Mouse (Mus musculus) heart, adult 11 months (tissue): ENCODE results near the gene Tmem140.

Experiments
- DNase-seq: peaks from one replicate; pipeline ENCODE4 v3.0.0; 2022

The Tmem140 gene

DNA sequence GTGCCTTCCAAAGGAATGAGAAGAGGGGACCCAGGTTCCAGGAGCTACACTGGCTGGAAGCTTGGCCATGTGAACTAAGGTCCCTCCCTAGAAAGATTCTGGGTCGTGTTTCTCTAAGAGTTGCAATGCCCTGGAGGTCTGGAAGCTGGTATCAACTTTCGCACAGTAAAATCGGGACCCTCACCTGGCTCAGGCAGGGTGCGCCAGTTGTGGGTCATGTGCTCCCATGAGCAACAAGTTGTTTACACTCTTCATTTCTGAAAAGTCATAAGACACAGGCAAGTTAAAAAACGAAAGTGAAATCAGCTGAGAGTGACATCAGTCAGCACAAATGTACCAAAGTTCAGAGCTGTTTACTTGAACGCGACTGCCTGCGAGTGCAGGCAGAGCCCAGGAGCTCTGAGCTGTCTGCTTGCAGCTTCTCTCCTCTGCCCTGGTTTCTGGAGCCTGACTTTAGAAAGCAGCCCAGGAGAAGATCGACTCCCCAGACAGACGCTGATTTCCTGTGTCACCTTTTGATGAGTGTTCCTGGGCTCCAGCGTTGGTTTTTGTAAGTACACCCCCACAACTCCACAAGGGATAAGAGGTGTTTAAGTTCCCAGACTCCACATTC is at the start of gene Tmem140:
TSS of gene Tmem140 (plus strand) at position 356 of the 613 bp plus-strand sequence.
- DNase-seq: peak; percentile 98

DNA sequence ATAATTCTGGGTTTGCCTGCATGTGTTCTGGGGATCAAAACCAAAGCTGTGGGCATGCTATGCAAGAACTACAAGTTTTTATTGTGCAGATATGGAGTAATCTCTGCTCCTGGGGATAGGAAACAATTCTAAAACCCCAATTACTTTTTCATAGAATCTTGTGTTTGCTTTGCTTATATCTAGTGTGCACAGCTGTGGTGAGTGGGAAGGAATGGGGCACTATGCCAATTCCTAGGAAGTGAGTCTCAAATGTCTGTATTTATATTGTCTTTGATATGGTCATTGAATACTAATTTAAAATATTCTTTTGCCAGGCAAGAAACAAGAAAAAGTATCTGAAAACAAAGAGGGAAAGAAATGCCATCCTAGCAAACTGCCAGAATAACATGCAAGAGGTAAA is 38.5 kb upstream of the Tmem140 start:
- DNase-seq: no peak

DNA sequence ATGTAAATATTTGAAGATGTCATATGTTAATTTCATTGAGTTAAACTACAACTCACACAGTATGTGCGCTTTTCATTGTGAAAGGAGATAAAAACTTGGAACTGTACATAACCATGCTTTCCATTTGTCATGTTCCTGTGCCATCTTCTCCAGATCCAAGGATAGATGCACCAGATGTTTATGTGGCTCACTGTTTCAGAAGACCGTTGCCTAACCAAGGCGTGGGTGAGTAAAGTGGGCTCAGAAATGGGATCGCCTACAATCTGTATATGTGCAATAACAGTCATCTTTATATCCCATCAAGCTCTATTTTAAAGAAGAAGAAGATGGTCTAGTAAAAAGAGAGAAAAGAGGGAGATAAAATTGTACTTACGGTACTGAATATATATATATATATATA is 30.6 kb upstream of the Tmem140 start:
- no peak for DNase-seq

DNA sequence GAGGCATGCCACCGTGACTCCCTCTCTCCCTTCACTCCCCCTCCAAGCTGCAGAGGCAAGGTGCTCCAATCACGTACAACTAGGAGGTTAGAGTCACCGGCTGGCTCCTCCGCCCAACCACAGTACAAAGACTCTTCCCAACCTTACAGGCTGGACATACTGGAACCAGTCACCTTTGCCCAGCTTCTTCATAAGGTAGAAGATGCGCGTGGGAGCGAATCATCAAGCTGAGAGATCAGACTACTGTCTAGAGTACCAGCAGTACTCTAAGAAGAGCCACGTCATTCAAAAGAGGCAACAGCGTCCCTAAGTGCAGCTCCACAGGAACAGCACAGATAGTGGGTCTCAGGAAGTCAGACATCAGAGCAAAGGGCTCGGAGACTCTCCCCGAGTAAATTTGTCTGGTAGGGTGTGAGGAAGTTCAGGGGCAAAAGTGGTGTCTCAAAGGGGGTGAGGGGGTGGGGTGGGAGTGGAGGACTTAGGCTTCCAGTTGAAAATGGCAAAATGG is 1.3 kb upstream of the Tmem140 start:
- peak; percentile 90 for DNase-seq

DNA sequence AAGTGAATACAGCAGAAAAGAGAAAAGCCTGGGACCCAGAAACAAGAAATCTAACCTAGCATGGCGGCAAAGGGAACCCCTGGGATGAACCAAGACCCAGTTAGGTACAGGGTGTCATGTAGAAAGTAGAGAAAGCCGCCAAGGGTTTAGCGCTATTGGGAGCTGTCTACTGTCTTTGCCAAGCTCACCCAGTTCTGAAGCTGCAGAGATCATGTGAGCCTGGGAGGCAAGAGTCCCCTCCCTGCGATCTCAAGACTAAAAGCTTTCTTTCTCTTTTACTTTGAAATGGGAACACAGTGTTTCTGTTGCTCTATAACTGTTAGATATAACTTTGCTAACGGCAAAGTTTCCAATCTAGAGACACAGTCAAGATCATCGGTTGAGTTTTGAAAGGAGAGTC is 565 bp upstream of the Tmem140 start:
- peak; percentile 98 for DNase-seq

DNA sequence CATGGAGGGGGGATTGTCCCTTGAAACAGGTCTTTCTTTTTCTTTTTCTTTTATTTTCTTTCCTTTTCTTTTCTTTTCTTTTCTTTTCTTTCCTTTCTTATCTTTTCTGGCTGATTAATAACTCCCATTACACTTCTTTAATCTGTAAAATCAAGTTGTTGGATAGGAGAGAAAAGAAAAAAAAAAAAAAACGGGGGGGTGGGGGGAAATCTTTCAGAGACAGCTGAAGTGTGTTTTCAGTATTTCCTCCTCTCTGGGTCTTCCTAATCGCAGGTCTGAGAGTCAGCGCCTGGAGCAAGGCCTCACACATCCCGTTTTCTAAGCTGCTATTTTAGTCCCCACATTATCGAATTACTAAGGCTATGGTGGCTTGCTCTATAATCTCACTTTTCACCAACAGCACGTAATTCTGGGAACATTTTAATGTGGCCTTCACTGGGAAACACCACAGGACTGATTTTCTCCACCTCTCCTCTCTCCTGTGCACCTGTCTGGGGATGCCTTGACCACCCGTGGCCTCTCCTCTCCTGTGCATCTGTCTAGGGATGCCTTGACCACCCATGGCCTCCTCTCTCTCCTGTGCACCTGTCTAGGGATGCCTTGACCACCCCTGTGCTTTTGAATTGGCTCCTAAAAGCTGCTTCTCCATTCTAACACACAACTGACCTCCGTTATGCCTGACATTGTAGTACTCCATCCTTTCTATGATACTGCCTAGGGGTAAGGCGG is 1.0 kb downstream of the Tmem140 start:
- peak; percentile 89 for DNase-seq

DNA sequence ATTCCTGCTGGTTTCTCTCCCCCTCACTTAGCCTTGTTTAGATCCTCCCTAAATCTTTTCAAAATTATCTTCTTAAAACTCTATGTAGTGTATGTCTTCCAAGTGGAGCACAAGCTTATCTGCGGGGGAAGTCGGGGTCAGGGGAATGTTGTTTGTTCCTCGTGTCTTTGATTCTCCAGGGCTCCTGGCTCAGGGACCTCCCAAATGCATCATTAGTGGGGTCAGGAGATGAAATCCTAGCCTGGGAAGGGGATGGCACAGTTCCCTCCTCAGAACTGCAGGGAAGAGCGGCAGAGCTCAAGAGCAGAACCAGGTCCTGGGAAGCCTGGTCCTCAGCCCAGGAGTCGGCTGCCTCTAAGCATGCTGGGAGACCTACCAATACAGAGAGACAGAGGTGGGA is 2.3 kb downstream of the Tmem140 start:
- DNase-seq: peak; percentile 97

DNA sequence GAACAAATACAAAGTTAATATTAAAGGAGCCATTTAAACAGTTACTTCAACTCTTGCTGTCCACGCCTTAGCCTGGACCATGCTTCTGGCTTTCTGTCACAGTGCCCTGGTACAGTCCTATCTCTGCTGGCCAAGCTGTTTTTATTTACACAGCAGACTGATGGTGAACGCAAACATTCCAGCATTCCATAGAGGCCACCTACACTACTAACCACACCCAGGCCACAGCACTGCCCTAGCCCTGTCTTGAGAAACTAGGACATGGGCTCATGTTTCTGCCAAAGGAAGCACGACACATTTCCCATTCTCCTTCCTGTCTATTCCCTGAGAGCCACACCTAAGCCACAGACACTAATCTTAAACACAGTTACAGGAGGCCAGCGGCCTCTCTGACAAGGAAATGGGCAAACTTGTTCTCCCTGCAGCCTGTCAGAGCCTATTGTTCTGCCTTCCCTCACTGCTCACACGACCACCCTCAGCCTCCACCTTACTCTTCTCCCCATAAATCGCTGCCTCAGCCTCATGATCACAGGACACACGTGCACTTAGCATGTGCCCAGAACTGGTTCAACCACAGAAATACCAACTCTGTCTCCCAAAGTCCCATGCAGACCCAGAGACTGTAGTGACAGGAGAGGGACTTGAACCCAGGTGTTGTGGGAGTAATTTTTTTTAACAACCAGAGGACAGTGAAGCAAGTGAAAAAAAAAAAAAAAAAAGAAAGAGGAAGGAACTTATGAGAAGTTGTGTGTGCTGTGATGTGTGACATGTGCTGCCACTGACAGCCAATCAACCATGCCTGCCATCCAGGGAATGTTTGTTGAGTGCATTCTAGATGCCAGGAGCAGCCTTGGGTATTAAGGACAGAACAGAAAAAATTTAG is 3.0 kb downstream of the Tmem140 start:
- peak; percentile 99 for DNase-seq

DNA sequence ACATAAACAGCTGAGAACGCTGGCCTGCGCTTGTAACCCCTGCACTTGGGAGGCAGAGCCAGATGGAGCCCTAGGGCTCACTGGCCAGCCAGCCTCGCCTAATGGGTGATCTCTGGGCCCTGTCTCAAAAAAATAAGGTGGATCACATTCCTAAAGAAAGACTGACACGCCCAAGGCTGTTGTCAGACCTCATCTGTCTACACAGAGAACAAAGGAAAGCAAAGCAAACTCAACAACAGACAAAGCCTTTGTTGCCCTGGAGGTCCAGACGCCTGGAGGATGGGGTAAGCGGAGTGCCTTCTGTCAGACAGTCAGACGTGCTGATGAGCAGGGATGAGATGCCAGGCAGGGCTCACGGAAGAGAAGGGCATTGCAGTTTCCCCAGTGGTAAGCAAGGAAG is 3.8 kb downstream of the Tmem140 start:
- peak; percentile 94 for DNase-seq

DNA sequence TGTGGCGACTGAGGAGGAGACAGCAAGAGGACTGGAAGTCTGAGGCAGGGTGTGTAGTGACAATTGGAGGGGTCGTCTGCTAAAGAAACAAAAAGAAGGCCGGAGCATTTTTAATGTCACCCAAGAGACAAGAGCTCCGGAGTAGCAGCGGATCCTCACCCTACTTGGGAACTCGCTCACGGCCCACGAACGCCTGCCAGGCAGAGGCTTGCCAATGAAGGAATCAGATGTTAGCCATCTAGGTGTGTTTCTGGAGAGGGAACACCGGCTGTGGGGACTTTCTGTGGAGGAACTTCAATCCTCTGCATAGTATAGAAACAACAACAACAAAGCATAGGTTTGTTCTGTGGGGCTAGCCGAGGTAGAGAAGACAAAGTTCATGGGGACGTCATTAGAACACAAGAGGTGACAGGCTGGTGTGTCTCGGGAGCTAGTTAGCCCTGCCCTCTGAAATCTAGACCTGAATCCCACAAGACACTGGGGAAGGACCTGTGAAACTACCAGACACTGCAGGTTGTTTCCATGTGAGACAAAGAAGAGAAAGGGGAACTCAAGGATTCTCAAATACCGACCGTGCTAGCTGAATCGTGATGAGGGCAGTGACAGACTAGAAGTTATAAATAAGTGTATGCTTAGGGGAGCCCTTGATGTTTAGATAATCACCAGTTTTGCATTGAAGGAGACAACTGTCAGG is 4.5 kb downstream of the Tmem140 start:
- peak; percentile 88 for DNase-seq

DNA sequence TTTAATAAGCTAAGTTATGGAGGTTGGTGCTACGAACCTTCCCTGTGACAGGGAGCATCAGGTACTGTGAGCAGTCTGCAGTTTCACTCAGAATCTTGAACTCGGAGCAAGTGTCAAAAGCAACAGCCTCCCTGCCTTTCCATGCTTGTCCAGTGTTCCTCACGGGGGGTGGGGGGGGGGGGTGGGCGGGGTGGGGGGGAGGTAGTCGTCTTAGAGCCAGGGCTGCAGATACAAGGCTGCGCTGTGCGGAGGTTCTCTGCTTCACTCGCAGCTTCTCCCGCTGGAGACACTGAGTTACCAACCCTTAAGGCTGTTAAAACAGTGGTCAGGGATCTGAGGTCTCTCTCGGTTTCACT is 5.0 kb downstream of the Tmem140 start:
- peak; percentile 66 for DNase-seq

DNA sequence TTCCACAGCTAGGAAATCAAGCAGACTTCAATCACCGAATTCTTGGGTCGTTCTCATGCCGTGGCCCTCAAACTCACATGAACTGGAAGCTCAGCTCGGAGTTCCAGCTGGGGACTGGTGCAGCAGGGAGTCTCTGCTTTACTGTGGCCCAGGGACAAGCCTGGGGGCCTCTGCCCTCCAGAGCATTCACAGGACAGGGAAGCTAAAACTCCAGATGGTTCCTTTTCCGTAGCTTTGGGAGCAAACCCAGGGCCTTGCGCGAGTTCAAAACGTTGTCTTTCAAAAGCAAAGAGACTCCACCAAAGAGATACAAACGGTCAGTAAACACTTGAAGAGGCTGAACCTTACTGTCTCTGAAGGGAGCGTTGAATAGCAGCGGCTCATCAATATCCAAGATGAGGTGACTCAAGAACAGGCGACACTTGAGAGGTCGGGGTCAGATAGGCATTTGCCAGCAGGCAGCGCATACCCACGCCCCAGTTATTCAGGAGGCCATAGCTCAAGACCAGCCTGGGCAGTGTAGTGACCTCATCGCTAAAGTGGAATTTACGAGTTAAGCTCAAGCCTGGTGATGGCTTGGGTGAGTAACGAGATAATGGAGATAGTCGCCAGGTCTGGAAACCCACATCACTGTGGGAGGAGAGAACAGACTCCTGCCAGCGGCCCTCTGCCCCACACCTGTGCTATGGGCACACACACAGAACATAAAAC is 5.7 kb downstream of the Tmem140 start:
- peak; percentile 97 for DNase-seq

DNA sequence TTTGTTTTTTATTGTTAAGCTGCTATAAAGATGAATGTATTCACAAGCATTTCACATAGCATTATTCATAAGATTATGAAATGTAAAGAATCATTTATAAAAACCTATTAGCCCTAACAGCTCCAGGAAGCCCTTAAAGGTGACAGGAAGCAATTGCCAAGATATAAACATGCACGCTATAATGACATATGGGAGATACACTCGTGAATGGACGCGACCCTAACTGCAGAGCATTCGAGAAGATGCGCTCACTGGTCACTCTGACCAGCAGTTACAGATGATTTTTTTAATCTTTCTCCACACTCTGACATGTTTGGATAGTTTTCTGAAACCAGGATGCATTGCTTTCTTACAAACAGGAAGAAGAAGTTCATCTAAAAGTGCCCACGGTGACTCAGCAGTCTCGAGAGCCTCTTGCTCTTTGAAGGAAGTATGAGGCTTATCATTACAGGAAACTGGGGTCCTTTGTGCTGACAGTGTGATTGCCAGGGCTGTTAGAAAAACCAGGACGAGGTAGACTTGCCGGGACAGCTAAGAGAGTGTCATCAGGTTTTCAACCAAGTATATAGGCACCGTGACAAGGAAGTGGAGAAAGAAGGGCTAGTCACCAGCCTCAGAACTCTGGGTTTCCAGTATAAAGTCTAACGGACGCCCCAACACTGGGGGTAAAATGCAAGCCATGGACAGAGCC is 6.4 kb downstream of the Tmem140 start:
- peak; percentile 95 for DNase-seq

DNA sequence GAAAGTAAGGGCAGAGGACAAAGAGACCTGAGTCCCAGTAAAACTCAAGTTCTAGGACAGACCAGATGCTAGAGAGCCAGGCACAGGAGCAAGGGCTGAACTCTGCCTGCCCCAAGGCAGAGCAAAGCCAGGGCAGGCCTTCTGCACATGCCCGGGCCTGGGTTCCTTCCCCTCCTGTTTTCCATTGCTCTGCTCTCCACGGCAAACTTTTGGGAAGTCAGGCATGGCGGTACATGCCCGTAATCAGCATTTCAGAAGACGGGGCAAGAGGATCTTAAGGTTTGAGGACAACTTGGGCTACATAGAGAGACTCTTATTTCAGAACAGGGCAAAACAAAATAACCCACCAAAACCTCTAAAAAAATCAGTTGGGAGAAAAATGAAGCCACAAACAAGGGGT is 7.2 kb downstream of the Tmem140 start:
- DNase-seq: peak; percentile 88

DNA sequence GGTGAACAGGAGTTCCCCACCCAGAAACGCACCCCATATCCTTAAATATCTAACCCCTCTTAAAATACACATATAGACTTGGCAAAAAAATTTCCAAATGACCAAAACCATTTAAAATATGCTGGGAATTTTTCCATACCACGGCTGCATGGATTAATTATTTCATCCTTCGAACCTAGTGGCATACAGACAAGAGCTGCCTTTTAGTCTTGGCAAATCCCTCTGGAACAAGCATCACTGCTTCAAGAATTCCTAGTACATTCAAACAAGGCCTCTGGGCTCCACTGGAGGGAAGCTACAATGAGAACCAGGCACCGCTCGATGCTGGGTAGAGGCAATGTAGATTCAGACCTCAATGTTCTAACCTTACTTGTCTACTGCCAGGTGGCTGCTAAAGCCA is 7.8 kb downstream of the Tmem140 start:
- DNase-seq: no peak

DNA sequence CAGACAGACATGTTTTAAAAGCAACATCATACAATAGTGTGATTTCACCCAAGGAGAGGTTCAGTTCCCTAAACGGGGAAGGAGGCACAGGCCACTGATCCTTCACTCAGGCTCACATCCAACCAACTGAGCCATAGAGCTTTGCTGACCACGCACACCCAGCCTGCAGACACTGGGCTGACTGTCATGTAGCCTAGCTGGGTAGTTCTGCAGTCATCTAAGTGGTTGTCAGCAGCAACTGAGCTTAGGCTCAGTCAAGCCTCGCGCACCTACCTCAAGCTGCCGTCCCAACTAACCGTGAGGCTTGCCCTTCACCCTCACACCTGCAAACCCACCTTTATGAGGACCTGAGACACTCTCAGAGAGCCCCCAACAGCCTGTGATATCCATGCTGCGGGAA is 9.0 kb downstream of the Tmem140 start:
- DNase-seq: peak; percentile 94

DNA sequence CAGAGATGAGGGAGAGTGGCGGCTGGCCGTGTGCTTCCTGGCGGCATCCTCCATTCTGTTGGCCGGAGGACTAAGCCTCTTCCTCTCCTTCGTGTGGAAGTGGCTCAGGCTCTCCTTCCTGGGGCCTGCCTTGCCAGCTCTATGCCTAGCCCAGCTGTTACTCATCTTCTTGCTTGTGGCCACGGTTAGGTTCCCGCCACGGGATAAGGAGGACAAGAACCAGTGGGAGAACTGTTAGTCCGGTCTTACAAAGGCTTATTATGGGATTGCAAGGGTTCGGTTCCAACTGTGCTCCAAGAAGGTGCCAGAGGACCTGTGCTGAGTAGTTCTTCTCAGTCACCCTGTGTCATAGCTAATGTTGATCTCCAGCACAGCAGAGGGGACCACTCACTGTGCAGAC is 9.9 kb downstream of the Tmem140 start:
- DNase-seq: peak; percentile 94

DNA sequence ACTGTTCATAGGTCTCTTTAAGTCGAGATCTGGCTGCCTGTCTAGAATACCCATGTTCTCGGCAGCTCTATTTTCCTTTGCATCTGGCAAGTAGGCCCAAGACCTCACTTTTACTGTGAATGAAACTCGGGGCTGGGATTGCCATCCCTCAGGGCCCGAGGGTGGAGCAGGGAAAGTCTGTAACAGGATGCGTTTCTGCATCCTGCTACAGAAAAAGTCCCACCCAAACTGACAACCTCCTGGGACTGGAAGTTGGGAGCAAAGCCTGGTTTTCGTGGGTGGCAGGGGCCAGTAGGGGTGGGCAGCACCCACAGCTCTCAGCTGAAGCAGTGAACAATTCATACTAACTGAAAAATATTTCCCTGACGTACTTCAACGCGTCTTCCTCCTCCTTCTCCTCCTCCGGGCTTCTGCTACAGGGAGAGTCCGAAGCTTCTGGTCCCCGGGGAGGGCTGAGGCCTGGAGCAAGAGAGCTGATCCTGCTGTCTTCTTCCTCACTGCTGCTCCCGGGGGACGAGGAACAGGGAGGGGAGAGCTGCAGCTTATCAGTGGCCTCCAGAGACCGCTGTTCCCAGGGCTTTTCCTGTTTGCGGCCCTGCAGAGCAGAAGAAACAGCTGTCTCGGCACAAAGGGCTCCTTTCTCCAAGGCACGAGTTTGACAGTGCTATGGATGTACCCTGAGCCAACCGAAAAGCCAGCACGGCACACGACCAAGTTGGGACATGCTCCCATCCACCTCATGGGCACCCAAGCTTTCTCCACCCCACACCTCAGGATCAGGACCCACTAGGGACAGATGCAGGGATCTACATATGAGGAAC is 11.4 kb downstream of the Tmem140 start:
- peak; percentile 100 for DNase-seq

DNA sequence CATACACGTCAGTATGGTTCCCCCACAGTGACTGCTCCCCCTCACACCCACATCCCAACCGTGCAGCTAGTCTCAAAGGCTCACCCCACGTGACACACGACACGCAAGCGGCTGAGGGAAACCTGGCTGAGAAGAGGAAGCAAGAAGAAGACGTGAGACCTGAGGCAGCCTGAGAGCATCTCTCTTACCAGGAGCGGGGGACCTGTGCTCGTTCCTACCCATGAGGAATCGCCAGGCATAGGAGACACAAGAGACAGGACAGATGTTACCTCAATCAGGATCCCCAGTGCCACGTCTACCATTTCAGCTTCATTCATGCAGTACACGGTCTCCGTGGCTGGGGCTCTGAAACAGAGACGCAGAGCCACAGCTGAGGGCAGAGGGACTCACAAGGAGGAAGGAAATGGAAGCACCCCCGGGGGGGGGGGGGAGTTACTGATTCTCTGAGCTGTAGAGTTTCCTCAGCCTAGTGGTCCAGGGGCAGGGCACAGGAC is 12.4 kb downstream of the Tmem140 start:
- DNase-seq: peak; percentile 98
